Mouse (Mus musculus): ENCODE measurements around the gene Lin28b. TPM values are rescaled to one million over a fixed set of nuclear protein-coding genes. Genes with fewer than 3 reads are reported as not detected.

Lin28b gene
- total RNA-seq (2023): not detected

GRCm38 (mm10) chr10:45485761-45486602, at the start of gene Lin28b:
Lin28b (minus strand) TSS chr10:45486395.

GRCm38 (mm10) chr10:45335434-45336422, 150.5 kb downstream of the Lin28b start, which contains the start of gene Bves:
Bves (plus strand) TSS chr10:45335772.

Other genes starting within 250 kb of the Lin28b start
- not detected for gene Bves, start 150.6 kb downstream of the Lin28b start, total RNA-seq (2023)
- 10 to 100 TPM; 14.0 to 16.0 TPM for gene Hace1, start 91.4 kb upstream of the Lin28b start, total RNA-seq (2023)

Data from monocyte, adult 59 days (primary cell).